Mouse (Mus musculus): ENCODE results near the gene Tenm4. TPM values are rescaled to one million over a fixed set of nuclear protein-coding genes. Genes with fewer than 3 reads are reported as not detected.
"Not testable (repeated sequence)": the region's sequence is repeated elsewhere in the genome, so short reads cannot be mapped to it uniquely, and the experiment has no call there.

The Tenm4 gene
- polyA plus RNA-seq, 1 experiment from 2014 or later = 7.3 TPM

GRCm38 (mm10) chr7:96920447-96921095 is 749.5 kb downstream of the Tenm4 start:
- Histone ChIP-seq H3K4me3 (ENCODE audit: low read depth, low read length) (no peak overlapping the region), H3K4me1 (replicated peaks; ENCODE audit: control insufficient read depth, insufficient read depth, low read length) (no peaks in the 10 kb centered on the region), H3K9ac (ENCODE audit: low read depth, low read length) (no peak overlapping the region), H3K9me3 (ENCODE audit: control insufficient read depth, low read length) (no peaks in the 10 kb centered on the region), H3K4me2 (no peak overlapping the region), H3K27ac (ENCODE audit: low read depth, low read length) (no peak overlapping the region), H3K27me3 (replicated peaks; ENCODE audit: control insufficient read depth, insufficient read depth, low read length) (no peaks in the 10 kb centered on the region; the same call in 1 of the 2 replicates), H3K36me3 (ENCODE audit: control insufficient read depth, insufficient read depth, low read length) (no peaks in the 10 kb centered on the region)
- ATAC-seq (replicated peaks; ENCODE audit: low FRiP score) (no peak), DNase-seq (ENCODE audit: low spot score) (no peak)
- WGBS = 73% methylated on average over 7 of the region's 7 CpGs

GRCm38 (mm10) chr7:96922927-96923326 is 751.9 kb downstream of the Tenm4 start:
- no peak for ATAC-seq (replicated peaks; ENCODE audit: low FRiP score)
- DNase-seq (ENCODE audit: low spot score) = no peak
- H3K9ac ChIP-seq (ENCODE audit: low read depth, low read length) = no peak overlapping the region
- no peak overlapping the region for H3K27ac ChIP-seq (ENCODE audit: low read depth, low read length)
- no peaks in the 10 kb centered on the region for H3K4me1 ChIP-seq (replicated peaks; ENCODE audit: control insufficient read depth, insufficient read depth, low read length)
- no peak overlapping the region for H3K4me3 ChIP-seq (ENCODE audit: low read depth, low read length)
- no peaks in the 10 kb centered on the region for H3K9me3 ChIP-seq (ENCODE audit: control insufficient read depth, low read length)
- no peak overlapping the region for H3K4me2 ChIP-seq
- WGBS = 80% methylated on average over 2 of the region's 2 CpGs
- H3K27me3 ChIP-seq (replicated peaks; ENCODE audit: control insufficient read depth, insufficient read depth, low read length) = no peaks in the 10 kb centered on the region; the same call in 1 of the 2 replicates
- H3K36me3 ChIP-seq (ENCODE audit: control insufficient read depth, insufficient read depth, low read length) = no peaks in the 10 kb centered on the region

- Histone ChIP-seq H3K9me3 (ENCODE audit: control insufficient read depth, low read length) (no peaks in the 10 kb centered on the region), H3K4me3 (ENCODE audit: low read depth, low read length) (no peak overlapping the region), H3K9ac (ENCODE audit: low read depth, low read length) (no peak overlapping the region), H3K36me3 (ENCODE audit: control insufficient read depth, insufficient read depth, low read length) (no peaks in the 10 kb centered on the region), H3K4me2 (no peak overlapping the region), H3K27me3 (replicated peaks; ENCODE audit: control insufficient read depth, insufficient read depth, low read length) (no peaks in the 10 kb centered on the region), H3K4me1 (replicated peaks; ENCODE audit: control insufficient read depth, insufficient read depth, low read length) (no peaks in the 10 kb centered on the region), H3K27ac (ENCODE audit: low read depth, low read length) (no peak overlapping the region)
- WGBS = 70% methylated on average over 5 of the region's 5 CpGs
- DNase-seq (ENCODE audit: low spot score) (no peak), ATAC-seq (replicated peaks; ENCODE audit: low FRiP score) (no peak)
Measured at GRCm38 (mm10) chr7:96943715-96944377, 772.8 kb downstream of the Tenm4 start.

- not testable (repeated sequence) for H3K9ac ChIP-seq (ENCODE audit: low read depth, low read length); H3K27ac ChIP-seq (ENCODE audit: low read depth, low read length); H3K36me3 ChIP-seq (ENCODE audit: control insufficient read depth, insufficient read depth, low read length); H3K27me3 ChIP-seq (replicated peaks; ENCODE audit: control insufficient read depth, insufficient read depth, low read length); H3K4me3 ChIP-seq (ENCODE audit: low read depth, low read length); H3K9me3 ChIP-seq (ENCODE audit: control insufficient read depth, low read length); H3K4me2 ChIP-seq; H3K4me1 ChIP-seq (replicated peaks; ENCODE audit: control insufficient read depth, insufficient read depth, low read length); ATAC-seq (replicated peaks; ENCODE audit: low FRiP score); DNase-seq (ENCODE audit: low spot score)
- WGBS = 52% methylated on average over 8 of the region's 8 CpGs
Measured at GRCm38 (mm10) chr7:96946501-96946900, 775.5 kb downstream of the Tenm4 start.

GRCm38 (mm10) chr7:96951281-96952051 is 780.4 kb downstream of the Tenm4 start, which contains the start of gene Nars2:
TSS of gene Nars2 (plus strand) at chr7:96951505.
- Histone ChIP-seq H3K36me3 (ENCODE audit: control insufficient read depth, insufficient read depth, low read length) (no peaks in the 10 kb centered on the region), H3K27me3 (replicated peaks; ENCODE audit: control insufficient read depth, insufficient read depth, low read length) (no peaks in the 10 kb centered on the region), H3K9me3 (ENCODE audit: control insufficient read depth, low read length) (no peaks in the 10 kb centered on the region), H3K4me3 (ENCODE audit: low read depth, low read length) (peak within 1 kb of the TSS; percentile 83), H3K9ac (ENCODE audit: low read depth, low read length) (peak within 1 kb of the TSS; percentile 83), H3K4me1 (replicated peaks; ENCODE audit: control insufficient read depth, insufficient read depth, low read length) (peaks cover 15% of the 10 kb centered on the region), H3K27ac (ENCODE audit: low read depth, low read length) (peak within 1 kb of the TSS; percentile 84), H3K4me2 (peak within 1 kb of the TSS; percentile 77)
- DNase-seq (ENCODE audit: low spot score) (peak; percentile 90), ATAC-seq (replicated peaks; ENCODE audit: low FRiP score) (peak; percentile 99)
- WGBS = under 1% methylated on average over 62 of the region's 62 CpGs

- no peaks in the 10 kb centered on the region for H3K36me3 ChIP-seq (ENCODE audit: control insufficient read depth, insufficient read depth, low read length)
- H3K27me3 ChIP-seq (replicated peaks; ENCODE audit: control insufficient read depth, insufficient read depth, low read length) = no peaks in the 10 kb centered on the region
- H3K9ac ChIP-seq (ENCODE audit: low read depth, low read length) = peak overlapping the region; percentile 83
- H3K4me3 ChIP-seq (ENCODE audit: low read depth, low read length) = peak overlapping the region; percentile 83
- DNase-seq (ENCODE audit: low spot score) (no peak), ATAC-seq (replicated peaks; ENCODE audit: low FRiP score) (no peak)
- H3K9me3 ChIP-seq (ENCODE audit: control insufficient read depth, low read length) = no peaks in the 10 kb centered on the region
- H3K4me2 ChIP-seq = peak overlapping the region; percentile 77
- H3K4me1 ChIP-seq (replicated peaks; ENCODE audit: control insufficient read depth, insufficient read depth, low read length) = peaks cover 15% of the 10 kb centered on the region
- no peak overlapping the region; the same call in 1 of the 2 replicates for H3K27ac ChIP-seq (ENCODE audit: low read depth, low read length)
- 25% methylated on average over 5 of the region's 5 CpGs for WGBS
Measured at GRCm38 (mm10) chr7:96952094-96952493, 781.0 kb downstream of the Tenm4 start.

- no peaks in the 10 kb centered on the region; the same call in 1 of the 2 replicates for H3K4me1 ChIP-seq (replicated peaks; ENCODE audit: control insufficient read depth, insufficient read depth, low read length)
- H3K36me3 ChIP-seq (ENCODE audit: control insufficient read depth, insufficient read depth, low read length) = peaks cover 7% of the 10 kb centered on the region; the same call in 1 of the 2 replicates
- no peaks in the 10 kb centered on the region for H3K27me3 ChIP-seq (replicated peaks; ENCODE audit: control insufficient read depth, insufficient read depth, low read length)
- DNase-seq (ENCODE audit: low spot score) = no peak
- H3K27ac ChIP-seq (ENCODE audit: low read depth, low read length) = no peak overlapping the region
- peak; percentile 98 for ATAC-seq (replicated peaks; ENCODE audit: low FRiP score)
- 60% methylated on average over 5 of the region's 5 CpGs for WGBS
- H3K4me2 ChIP-seq = peak overlapping the region; percentile 5; the same call in 1 of the 2 replicates
- H3K4me3 ChIP-seq (ENCODE audit: low read depth, low read length) = no peak overlapping the region
- H3K9ac ChIP-seq (ENCODE audit: low read depth, low read length) = no peak overlapping the region
- no peaks in the 10 kb centered on the region for H3K9me3 ChIP-seq (ENCODE audit: control insufficient read depth, low read length)
Measured at GRCm38 (mm10) chr7:96959168-96959567, 788.1 kb downstream of the Tenm4 start.

All from liver, embryonic 11.5 days (tissue).